Mouse (Mus musculus): Measurements from ENCODE around the gene Ube2z.

DNA sequence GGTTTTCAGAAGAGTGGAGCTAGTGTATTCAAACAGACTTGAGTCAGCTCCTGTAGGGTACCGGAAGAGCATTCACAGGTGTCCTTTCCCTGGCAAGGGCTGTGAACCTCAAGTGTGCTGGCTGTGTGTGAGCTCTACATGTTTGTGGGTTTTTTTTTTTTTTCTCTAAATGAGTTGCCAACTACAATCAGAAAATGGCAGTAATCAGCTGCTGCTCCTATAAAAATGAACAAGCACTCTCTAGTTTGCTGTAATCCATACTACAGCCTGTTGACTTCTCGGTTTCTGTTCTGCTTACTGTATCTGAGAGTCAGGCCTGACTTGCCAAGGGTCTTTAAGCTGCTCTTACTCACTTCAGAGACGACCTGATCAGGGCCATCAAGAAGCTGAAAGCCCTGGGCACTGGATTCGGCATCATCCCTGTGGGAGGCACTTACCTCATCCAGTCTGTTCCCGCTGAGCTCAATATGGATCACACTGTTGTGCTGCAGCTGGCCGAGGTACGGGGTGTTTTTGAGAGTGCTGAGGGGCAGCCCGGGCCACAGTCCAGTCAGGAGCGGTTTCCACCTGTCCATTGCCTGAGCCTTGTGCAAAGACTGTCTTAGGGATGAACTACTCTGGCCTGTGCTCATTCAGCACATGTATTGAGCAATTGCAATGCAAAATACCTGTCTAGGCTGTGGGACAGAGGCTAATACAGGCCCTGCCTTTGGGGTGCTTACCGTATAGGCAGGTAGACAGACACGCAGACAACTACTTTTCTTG is 20.2 kb downstream of the Ube2z start:
- TF ChIP-seq EP300 (IDR thresholded peaks at IDR 0.05; ENCODE audit: low read depth) = no peak
- TF ChIP-seq CTCF (IDR thresholded peaks at IDR 0.05; ENCODE audit: low read depth) = no peak

Measured in liver, embryonic 14.5 days (tissue).